Mouse (Mus musculus) MEL (cell line): ENCODE data around the gene Pgc. TPM values are rescaled to one million over a fixed set of nuclear protein-coding genes. Genes with fewer than 3 reads are reported as not detected.

ENCODE experiments used
- polyA plus RNA-seq, 2 experiments: library from polyadenylated mRNA; stranded (reverse) in 1 of 2; unstranded in 1 of 2; fragments of >175 nt in 1 of 2; fragments of >200 nt in 1 of 2; gene quantifications; 2 replicates each; pipeline versions ENCODE4 v1.2.1 to v1.2.4; 2012; ENCODE audit warnings: low replicate concordance in 2 of 2, low read depth in 1 of 2; ENCODE audit not compliant: insufficient read length in 2 of 2, insufficient read depth in 1 of 2, missing spikeins in 1 of 2
- total RNA-seq: library from RNA; depleted of rRNA; stranded (reverse); fragments of 300-350 nt; gene quantifications from 2 replicates; pipeline ENCODE4 v1.2.3, GENCODE M21; 2012; rRNA removed

Pgc gene
- total and polyA plus RNA-seq, 3 experiments, result not detected

Other genes starting within 250 kb of the Pgc start
- gene Taf8, start 224.6 kb upstream of the Pgc start, total RNA-seq, result 14.4 and 15.2 TPM in 2 replicates
- 10 to 100 TPM in 1 of 2 experiments, not detected in 1; 25.7 TPM for gene Taf8, start 224.6 kb upstream of the Pgc start, polyA plus RNA-seq
- gene Ccnd3, start 221.8 kb upstream of the Pgc start, total RNA-seq, result 143 TPM in 2 replicates
- gene Ccnd3, start 221.8 kb upstream of the Pgc start, polyA plus RNA-seq, result 100 to 1,000 TPM in 1 of 2 experiments, not detected in 1; 568 TPM
- 60.2 and 69.3 TPM in 2 replicates for gene Bysl, start 115.3 kb upstream of the Pgc start, total RNA-seq
- 10 to 100 TPM in 1 of 2 experiments, not detected in 1; 85.4 TPM for gene Bysl, start 115.3 kb upstream of the Pgc start, polyA plus RNA-seq
- 45.9 and 62.6 TPM in 2 replicates for gene Med20, start 115.3 kb upstream of the Pgc start, total RNA-seq
- 10 to 100 TPM in 1 of 2 experiments, not detected in 1; 45.7 TPM for gene Med20, start 115.3 kb upstream of the Pgc start, polyA plus RNA-seq
- gene Gm20517, start 115.3 kb upstream of the Pgc start, total RNA-seq, result 1.1 and 2.9 TPM in 2 replicates
- 1 to 10 TPM in 1 of 2 experiments, not detected in 1; 1.9 TPM for gene Gm20517, start 115.3 kb upstream of the Pgc start, polyA plus RNA-seq
- gene Usp49, start 96.2 kb upstream of the Pgc start, total RNA-seq, result 5.2 and 5.5 TPM in 2 replicates
- gene Usp49, start 96.2 kb upstream of the Pgc start, polyA plus RNA-seq, result 10 to 100 TPM in 1 of 2 experiments, not detected in 1; 16.1 TPM
- gene Tomm6, start 38.5 kb upstream of the Pgc start, total RNA-seq, result 66.5 and 67.6 TPM in 2 replicates
- gene Tomm6, start 38.5 kb upstream of the Pgc start, polyA plus RNA-seq, result 100 to 1,000 TPM in 1 of 2 experiments, not detected in 1; 577 TPM
- 1.5 and 2.7 TPM in 2 replicates for gene Frs3, start 37.8 kb upstream of the Pgc start, total RNA-seq
- gene Frs3, start 37.8 kb upstream of the Pgc start, polyA plus RNA-seq, result 1 to 10 TPM in 1 of 2 experiments, not detected in 1; 4.4 TPM
- gene Gm21981, start 32.4 kb upstream of the Pgc start, total RNA-seq, result 0.56 and 0.81 TPM in 2 replicates
- gene Gm21981, start 32.4 kb upstream of the Pgc start, polyA plus RNA-seq, result under 1 TPM in 1 of 2 experiments, not detected in 1; 0.71 TPM
- gene Prickle4, start 32.1 kb upstream of the Pgc start, total RNA-seq, result 0.23 TPM in 1 of 2 replicates, not detected in the other
- gene Prickle4, start 32.1 kb upstream of the Pgc start, polyA plus RNA-seq, result 1 to 10 TPM in 1 of 2 experiments, not detected in 1; 4.3 TPM
- gene Tfeb, start 10.2 kb downstream of the Pgc start, total RNA-seq, result 14.7 and 16.4 TPM in 2 replicates
- gene Tfeb, start 10.2 kb downstream of the Pgc start, polyA plus RNA-seq, result 10 to 100 TPM in 1 of 2 experiments, not detected in 1; 22.8 TPM
- not detected in 2 replicates for gene Mdfi, start 107.8 kb downstream of the Pgc start, total RNA-seq
- gene Mdfi, start 107.8 kb downstream of the Pgc start, polyA plus RNA-seq, result not detected
- gene Foxp4, start 197.8 kb downstream of the Pgc start, total RNA-seq, result 6.6 and 7.1 TPM in 2 replicates
- 10 to 100 TPM in 1 of 2 experiments, not detected in 1; 50.5 TPM for gene Foxp4, start 197.8 kb downstream of the Pgc start, polyA plus RNA-seq